Mouse (Mus musculus): ENCODE data around the gene Dcaf1. TPM values are rescaled to one million over a fixed set of nuclear protein-coding genes. Genes with fewer than 3 reads are reported as not detected.
A peak's percentile ranks its signal among the peaks of the same experiment; 100 is the strongest.

Gene Dcaf1
- total RNA-seq, 2 experiments from 2014 or later: 39.1 to 42.8 TPM

DNA sequence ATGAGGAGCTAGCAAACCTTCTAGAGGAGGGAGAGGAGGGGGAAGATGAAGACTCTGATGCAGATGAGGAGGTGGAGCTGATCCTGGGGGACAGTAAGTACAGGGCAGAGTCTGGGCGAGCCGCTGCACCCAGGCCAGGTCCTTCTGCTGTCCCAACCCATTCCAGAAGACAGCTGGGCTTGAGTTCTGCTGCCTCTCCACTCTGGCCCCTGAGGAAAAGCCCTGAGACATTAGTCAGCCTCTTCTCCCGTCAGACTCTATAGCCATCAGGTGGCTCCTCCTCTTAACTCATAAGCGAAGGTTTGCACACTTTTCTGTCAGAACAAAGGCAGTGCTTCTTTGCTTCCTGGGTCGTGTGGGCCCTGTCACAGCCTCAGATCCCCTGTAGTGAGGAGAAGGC is 52.5 kb downstream of the Dcaf1 start:
- DNase-seq (ENCODE audit: low spot score in 2 of 2): no peak

DNA sequence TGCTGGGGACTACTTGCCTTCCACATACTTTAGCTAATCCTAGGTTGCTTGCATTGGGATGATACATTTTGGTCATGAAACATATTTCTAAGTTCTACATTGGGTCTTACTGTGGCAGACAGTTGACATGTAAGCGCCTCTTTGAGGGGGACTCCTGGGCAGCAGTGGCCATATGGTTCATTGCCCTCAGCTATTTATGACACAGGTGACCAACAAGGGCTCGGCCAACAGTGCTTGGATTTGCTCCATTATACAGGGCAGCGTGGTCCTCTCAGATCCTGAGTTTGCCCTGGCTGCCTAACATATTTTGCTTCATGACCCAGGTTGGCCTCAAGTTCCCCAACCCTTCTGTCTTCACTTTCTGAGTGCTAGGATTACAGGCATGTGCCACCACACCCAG is 55.0 kb downstream of the Dcaf1 start:
- DNase-seq (ENCODE audit: low spot score in 2 of 2): no peak

DNA sequence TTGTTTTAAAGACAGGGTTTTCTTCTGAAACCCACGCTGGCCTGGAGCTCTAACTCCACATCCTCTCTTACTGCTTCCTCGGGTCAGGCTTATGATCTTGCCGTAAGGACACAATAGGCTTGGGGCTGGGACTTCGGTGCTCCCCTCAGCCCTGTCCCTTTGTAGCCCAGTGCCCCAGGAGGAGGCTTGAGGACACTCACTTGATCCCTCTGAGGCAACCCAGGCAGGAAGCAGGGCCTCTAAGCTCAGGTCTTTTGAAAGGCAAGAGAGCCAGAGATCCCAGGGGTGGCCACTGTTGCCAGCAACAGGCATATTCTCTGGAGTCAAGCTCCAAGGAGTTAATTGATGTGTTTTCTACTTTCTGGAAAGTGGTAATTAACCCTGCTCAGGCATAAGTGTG is 57.8 kb downstream of the Dcaf1 start:
- no peak for DNase-seq (ENCODE audit: low spot score in 2 of 2)

DNA sequence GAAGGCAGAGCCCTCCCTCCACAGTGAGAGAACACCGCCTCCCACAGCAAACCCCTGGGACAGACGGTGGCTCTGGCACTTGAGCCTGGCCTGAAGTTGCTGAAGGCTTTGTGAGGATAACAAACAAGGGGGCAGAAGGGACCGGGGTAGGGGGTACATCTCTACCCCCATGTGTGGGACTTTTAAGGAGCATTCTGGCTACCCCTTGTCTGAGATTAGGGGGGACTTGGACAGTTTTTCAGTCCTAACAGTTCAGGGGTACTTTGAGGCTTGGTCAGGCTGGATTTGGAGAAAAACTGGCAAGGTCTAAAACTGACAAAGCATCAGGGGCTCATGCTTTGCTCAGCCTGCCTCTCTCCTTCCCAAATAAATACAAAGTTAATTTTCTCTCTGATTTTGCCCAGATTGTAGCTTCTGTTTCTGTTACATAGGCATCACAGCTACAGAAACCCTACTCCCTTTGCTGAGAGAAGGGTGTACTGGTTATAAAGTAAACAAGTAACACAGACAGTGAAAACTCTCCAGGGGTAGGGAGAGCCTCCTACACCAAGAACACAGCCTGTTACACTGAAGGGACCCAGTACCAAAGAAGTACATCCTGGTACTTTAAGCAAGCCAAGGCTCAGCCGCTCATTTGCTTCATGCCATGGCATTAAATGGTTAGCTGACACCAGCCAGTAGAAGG is 59.5 kb downstream of the Dcaf1 start:
- no peak for DNase-seq (ENCODE audit: low spot score in 2 of 2)

DNA sequence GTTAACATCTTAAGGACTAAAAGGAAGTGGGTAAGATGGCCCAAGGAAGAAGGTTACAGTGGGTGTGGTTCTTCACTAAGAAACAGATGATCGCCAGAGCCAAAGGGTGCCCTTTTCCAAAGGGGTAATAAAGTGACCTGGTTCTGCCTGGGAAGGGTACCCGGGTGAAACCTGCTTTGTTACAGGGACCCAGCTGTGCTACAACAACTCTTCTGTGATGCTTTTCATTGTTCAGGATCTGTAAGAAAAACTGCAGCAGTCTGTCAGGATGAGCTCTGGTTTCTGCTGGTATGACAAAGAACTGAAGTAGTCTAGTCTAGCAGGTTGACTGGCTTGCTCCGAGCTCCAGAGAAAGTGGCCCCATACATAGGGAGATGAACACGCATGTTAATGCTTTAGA is 60.5 kb downstream of the Dcaf1 start:
- no peak for DNase-seq (ENCODE audit: low spot score in 2 of 2)

DNA sequence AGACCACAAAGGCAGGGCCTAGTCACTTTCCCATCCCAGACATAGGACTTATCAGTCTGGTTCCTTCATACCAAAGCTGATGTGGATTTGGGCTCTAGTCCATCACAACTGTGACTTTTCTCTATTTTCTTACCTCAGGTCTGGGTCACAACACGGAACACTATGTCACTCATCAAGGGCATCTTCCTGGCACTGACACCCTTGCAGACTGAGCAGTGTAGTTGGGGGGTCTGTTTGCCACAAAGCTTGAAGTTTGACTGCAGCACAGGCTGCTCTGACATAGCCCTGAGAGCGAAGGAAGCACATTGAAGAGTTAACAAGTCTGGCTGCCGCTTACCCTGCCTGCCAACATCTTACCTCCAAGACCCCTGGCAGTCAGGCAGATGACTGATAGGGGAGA is 61.4 kb downstream of the Dcaf1 start:
- no peak for DNase-seq (ENCODE audit: low spot score in 2 of 2)

DNA sequence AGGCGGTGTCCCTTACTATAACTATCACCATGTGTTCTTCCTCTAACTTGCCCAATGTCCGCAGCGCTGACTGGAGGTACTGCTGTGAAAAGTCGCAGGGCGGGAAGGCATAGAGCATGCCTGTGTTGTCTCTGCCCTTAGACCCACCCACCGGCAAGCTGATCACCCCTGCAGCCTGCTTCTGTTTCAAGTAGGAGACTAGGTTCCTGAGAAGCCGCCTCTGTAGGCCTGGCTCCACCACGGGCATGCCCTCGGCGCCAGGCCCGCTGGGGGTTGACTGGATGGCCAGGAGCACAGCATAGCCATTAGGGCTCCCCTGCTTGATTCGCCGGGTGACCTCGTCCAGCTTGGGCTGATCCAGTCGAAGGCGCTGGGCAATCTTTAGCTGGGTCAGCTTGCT is 62.6 kb downstream of the Dcaf1 start:
- DNase-seq (ENCODE audit: low spot score in 2 of 2): no peak

DNA sequence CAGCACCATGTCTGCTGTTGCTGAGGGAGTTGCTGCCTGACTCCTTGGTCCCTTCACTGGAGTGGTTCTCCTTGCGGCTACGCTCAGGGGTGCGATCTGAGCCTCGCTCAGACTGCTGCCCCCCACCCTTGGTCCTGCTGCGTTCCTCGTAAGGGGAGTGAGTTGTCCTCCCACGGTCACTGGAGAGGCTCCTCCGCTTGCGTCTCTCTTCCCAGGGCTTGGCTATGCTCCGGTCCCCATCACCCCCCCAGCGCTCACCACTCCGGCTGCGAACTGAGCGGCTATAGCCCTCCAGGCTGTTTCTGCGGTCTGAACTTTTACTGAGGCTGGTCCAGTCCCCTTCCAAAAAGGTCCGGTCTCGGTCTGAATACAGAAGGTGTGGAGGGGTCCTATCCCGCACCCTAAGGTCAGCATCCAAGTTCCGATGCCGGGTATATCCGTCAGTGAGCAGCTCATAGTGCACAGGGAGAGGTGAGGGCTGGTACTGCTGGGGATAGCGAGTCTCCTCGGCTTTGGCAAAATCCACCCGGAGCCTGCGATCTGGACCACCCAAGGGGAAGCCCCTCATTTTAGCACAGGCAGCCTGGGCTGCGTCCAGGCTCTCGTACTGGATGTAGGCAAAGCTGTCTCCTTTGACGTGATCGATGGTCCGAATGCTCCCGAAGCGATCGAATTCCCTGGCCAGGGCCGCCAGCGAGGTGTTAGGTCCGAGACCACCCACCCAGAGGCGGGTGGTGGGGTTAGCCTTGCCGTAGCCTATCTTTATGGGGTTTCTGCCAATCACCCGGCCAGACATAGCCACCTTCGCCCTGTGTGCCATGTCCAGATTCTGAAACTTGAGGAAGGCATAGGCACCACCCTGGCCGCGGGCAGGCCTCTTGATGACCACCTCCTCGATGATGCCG is 63.6 kb downstream of the Dcaf1 start:
- DNase-seq (ENCODE audit: low spot score in 2 of 2): no peak

DNA sequence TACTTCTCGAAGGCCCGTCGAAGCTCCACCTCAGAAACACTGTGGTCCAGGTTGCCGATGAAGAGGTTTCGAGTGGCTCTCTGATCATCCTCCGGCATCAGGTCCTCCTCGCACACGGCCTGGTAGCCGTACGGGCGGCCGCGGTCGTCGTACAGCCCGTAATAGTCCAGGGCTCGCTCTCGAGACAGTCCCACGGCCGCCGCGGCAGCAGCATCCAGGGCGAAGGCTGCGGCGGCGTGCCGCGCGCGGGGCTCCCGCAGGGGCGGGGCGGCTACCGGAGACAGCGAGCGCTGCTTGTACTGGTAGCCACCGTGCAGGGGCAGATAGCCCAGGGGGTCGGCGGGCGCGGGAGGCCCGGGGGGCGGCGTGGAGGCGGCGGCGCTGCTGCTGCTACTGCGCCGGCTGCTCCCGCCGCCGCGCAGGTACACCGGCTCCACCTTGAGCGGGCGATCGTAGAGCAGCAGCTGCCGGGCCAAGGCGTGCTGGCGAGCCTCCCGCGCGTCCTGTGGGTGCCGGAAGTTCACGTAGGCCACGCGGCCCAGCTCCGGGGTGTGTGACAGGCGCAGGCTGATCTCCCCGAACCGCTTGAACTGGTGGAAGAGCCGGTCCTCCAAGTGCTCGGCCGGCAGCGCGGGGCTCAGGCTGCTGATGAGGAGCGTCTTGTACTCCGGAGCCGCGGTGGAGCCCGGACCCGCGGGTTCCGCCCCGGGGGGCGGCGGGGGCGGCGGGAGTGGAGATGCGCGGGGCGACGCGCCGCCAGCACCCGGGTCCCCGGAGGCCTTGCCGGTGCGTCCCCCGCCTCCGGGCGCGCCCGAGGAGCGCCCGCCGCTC is 64.4 kb downstream of the Dcaf1 start:
- peak; percentile 42 to 50 for DNase-seq (ENCODE audit: low spot score in 2 of 2)

DNA sequence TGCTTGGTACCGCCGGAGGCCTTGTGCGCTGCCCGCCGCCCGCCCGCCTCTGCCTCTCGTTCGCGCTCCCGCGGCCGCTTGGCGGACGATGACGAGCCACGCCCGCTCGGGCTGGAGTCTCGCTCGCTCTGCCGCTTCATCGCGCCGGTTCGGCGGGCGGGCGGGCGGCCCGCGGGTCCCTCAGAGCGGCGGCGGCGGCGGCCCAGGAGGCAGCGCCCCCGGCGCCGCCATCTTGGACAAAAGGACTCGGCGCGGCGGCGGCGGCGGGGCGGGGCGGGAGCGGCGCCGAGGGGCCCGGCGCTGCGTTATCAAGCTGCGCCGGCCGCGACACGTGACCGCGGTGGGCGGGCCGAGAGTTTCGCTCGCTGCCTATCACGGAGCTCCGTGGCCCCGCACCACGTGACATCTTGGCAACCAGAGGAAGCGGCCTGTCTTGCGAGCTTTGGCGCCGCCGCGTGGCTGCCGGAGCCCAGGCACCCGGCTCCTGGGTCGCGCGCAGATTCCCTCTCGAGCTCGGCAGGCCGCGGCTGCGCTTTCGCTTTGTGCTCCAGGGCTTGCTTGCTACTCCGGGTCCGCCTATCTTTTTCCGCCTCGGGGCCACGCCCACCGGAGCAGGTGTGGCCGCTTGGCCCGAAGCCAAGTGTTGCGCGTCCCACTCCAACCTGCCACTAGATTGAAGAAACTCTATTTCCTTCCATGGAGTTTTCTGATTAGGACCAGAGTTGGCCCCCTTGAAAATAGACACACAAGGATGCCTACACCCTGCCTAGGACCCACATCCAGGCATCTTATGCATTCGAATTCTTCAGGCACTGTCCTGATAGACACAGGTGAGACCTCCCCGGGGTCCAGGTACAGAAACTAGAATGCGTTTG is 65.4 kb downstream of the Dcaf1 start, which contains the start of gene Rbm15b:
Gene Rbm15b, minus strand, starts transcription at position 601 of the 875 bp plus-strand sequence.
- peak; percentile 96 for DNase-seq (ENCODE audit: low spot score in 2 of 2)

DNA sequence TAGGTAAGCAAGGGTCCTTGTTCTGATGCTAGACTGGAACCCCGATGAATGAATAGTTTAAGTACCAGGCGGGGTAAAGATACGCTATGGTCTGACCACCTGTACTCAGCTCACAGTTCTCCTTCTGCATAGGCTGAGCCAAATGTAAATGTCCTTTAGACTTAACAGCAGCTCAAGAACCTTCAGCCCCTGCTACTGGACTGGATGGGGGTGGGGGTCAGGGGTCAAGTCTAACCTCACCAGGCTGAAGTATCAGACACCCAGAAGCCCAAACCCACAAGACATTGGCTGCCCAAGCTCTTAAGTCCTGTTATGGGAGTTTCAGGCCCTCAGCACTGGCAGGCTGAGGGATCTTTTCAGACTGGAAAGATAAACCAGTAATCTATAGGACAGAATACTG is 66.7 kb downstream of the Dcaf1 start:
- DNase-seq (ENCODE audit: low spot score in 2 of 2): no peak

DNA sequence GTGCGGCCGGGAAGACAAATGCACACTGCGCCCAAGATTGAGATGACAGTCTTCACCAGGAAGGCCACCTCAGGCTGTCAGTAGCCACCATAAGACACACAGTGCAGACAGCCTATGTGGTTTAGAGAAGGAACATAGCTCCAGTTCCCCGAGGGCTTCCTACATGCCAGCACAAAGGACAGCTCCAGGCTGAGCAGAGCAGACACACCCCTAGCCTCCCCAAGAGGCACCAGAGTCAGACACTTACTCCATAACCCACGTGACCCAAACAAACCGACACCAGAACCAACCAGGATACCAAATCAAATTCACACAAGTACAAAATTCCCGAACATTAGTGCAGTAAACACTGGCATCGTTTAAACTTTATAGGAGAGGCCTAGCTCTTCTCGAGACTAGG is 67.6 kb downstream of the Dcaf1 start:
- DNase-seq (ENCODE audit: low spot score in 2 of 2): no peak

DNA sequence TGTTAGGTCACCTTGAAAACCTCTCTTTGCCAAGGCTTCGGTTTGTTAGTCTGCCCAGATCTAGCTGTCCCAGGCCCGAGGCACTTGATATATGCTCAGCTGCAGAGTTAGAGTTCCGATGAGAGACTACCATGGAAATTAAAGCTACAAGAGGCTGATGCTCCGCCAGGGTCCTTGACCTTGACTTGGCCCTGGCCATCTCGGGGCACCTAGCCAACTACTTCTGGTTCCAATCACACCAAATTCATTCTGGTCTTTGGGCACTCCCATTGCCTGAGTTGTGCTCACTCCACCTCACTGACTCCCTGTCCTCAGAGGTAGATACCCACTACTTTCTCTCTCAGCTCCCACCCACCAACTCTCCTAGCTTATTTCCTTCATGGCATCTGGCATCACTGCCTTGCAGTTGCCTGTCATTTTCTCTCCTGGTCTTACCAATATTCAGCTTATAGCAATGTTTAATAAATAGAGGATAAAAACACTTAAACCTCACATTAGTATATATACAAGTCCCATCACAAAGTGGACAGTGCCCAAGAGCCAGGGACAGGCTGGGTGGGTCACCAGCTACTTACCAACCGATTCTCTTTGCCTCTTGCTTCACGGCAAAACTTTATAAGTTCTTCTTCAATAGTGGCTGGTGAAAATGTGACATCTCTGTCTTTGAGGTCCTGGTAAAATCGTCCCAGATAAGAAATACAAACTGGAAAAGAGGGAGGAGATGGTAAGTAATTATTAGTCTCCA is 69.0 kb downstream of the Dcaf1 start:
- peak; percentile 40 to 62 for DNase-seq (ENCODE audit: low spot score in 2 of 2)

DNA sequence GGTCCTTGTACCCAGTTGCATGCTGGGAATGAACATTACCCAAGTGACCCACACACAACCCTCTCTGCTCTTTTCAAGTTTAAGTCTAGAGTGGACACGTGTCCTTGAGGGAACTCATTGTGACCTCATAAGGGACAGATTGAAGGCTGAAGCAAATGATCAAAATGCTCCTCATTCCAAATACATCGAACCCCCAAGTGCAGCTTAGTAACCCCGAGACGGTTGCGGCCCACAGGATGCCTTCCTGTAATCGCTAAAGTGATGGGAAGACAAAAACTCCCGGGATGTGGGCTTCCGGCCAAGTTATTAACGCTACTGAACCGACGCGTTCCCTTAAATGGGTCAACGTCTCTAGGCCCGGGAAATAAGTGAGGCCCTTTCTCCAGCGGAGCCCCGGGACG is 69.7 kb downstream of the Dcaf1 start:
- DNase-seq (ENCODE audit: low spot score in 2 of 2): no peak

DNA sequence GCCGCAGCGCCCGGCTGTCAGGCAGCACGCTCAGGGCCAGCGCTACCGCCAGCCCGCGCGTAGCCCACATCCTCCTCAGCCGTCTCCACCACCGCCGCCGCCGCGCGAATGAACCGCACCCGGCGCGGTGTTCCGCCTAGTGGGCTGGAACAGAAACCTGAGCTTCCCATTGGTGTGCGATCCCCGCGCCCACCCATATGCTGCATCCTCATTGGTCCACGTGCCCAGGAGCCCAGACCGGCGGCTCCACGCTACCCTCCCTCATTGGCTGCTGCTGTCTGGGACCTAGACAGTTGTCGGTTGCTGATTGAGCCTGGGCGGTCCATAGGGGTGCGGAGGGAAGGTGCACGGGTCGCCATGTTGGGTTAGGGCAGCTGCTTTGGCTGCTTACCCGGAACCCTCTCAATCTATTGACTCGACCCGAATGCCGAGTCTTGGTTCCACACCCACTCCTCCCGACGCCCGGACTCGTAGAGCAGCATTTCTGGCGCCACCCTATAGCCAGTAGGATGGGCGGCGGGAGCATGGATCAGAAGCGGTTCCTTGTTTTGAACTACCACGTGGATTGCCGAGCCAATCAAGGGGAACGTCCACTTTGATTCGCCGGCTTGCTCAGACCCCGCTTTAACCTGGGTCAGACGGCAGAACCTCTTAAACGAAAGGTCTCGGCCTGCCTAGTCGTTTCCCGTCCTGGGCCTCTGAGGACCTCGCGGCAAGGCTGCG is 70.3 kb downstream of the Dcaf1 start, which contains the start of gene Manf:
Gene Manf, minus strand, starts transcription at position 151 of the 723 bp plus-strand sequence.
- DNase-seq (ENCODE audit: low spot score in 2 of 2): peak; percentile 92 to 94

DNA sequence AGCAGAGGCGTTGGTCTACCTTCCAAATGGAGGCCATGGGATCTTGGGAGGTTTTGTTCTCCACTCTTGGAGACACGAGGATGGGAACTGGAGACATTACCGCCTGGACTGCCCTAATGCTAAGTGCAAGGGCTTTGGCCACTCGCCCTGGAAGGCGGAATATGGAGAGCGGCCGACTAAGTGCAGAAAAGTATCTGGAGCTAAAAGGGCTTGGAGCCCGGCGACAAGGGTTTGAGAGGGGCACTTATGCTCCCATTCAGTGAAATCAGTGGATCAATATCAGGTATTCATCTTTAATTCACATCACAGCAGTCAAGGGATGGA is 70.8 kb downstream of the Dcaf1 start:
- DNase-seq (ENCODE audit: low spot score in 2 of 2): no peak

DNA sequence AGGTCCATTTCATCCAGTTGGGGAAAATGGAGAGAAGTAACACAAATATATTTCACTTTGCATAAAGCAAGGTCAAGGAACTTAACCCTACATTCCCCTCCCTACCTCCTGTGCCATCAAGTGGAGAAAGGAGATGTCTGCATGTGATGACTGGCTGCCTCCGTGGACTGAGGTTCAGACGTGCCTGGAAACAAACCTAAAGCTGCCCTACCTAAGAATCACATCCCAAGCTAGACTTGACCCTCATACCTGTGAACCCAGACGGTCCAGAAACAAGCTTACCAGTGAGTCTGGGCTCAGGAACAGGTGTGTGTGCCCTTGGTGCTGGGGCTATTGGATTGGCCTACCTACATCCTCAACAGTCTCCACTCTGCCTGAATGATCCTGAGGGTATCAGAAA is 71.7 kb downstream of the Dcaf1 start:
- DNase-seq (ENCODE audit: low spot score in 2 of 2): no peak

DNA sequence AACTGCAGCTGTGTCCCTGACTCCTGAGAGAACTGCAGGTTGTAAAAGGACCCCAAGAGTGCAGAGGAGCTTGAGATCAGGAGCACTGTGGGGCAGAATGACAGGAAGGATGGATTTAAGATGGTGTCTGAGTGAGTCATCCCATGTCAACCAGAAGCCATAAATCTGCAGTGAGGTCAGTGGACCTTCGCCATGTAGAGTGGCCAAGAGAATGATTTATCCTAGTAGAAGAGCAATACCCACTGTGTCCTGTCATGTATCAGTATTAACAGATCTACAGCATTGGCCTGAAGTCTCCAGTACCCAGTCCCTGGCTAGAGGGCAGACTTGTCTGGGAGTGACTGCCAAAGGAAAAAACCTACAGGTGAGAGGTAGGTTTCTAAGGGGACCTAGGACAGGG is 77.2 kb downstream of the Dcaf1 start:
- DNase-seq (ENCODE audit: low spot score in 2 of 2): peak in 1 of 2 experiments; percentile 10

DNA sequence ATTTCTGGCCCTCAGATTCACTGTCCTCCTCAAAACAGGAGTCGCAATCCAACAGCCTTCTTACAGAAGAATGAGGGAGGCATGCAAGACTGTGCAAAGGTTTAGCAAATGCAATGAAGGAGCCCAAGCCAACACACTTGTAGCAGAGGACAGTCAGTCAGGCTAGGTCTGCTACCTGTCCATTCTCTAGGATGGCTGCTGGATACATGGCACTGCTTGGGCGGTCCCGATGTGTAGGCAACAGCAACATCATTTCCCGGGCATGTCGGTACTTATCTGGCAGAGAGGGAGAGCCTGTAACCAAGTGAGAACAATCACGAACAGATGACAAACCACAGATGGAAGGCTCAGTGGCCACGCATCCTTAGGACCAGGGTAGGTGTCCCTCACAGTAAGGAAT is 79.9 kb downstream of the Dcaf1 start:
- DNase-seq (ENCODE audit: low spot score in 2 of 2): peak in 1 of 2 experiments; percentile 13

All from adrenal gland, adult 18-20 months (tissue).